Mouse (Mus musculus): ENCODE measurements around the gene Ddx5. TPM values are rescaled to one million over a fixed set of nuclear protein-coding genes. Genes with fewer than 3 reads are reported as not detected.
A peak's percentile ranks its signal among the peaks of the same experiment; 100 is the strongest.
"Not testable (repeated sequence)": the region's sequence is repeated elsewhere in the genome, so short reads cannot be mapped to it uniquely, and the experiment has no call there.

Ddx5 gene
- total and polyA plus RNA-seq, 3 experiments: 269 to 1,169 (median 505) TPM

GRCm38 (mm10) chr11:106785043-106785442 is 3.9 kb downstream of the Ddx5 start:
- no peak for DNase-seq (ENCODE audit: extremely low read depth)
- H3K36me3 ChIP-seq (replicated peaks in 1 of 2; ENCODE audit: control insufficient read depth in 1 of 2, insufficient read depth in 1 of 2, low read length in 1 of 2): peaks cover 53 to 66% of the 10 kb centered on the region in 2 experiments
- H3K27me3 ChIP-seq (replicated peaks): no peaks in the 10 kb centered on the region
- TF ChIP-seq ETS1 (conservative IDR thresholded peaks at IDR 0.05; ENCODE audit: low read depth, low read length): no peak
- TF ChIP-seq POLR2AphosphoS2 (IDR thresholded peaks at IDR 0.05; ENCODE audit: low read depth, low read length): peak; percentile 53; the same call in 1 of the 2 replicates
- TF ChIP-seq ZC3H11A (IDR thresholded peaks at IDR 0.05; ENCODE audit: low read depth, low read length): no peak
- H3K9me3 ChIP-seq (replicated peaks; ENCODE audit: low read length): no peaks in the 10 kb centered on the region
- peaks cover under 1 to 52% of the 10 kb centered on the region in 2 experiments; a peak in 2 of 4 replicates for H3K4me1 ChIP-seq (ENCODE audit: control insufficient read depth in 1 of 2, insufficient read depth in 2 of 2)
- 0 out of 2 replicates have a peak overlapping the region, but pooled peaks have one; percentile 100 for H3K9ac ChIP-seq (ENCODE audit: insufficient read depth, low read depth)
- in situ Hi-C loops (cut with MboI; ENCODE audit: low pct_ligation_motif_present, low pct_unique_long_range_greater_than_20kb, low sequenced_read_pairs): no loop called here
- H3K27ac ChIP-seq (ENCODE audit: insufficient read depth, low read depth): no peak overlapping the region
- dilution Hi-C loops (cut with MboI; ENCODE audit: extremely low pct_ligation_motif_present, extremely low pct_unique_long_range_greater_than_20kb, low sequenced_read_pairs): no loop called here
- H3K4me3 ChIP-seq (replicated peaks in 1 of 3; ENCODE audit: low read depth in 2 of 3, low read length in 2 of 3, poor library complexity in 1 of 3): no peak overlapping the region
- H3K4me2 ChIP-seq (ENCODE audit: insufficient read depth, low read depth, poor library complexity, severe bottlenecking): peak overlapping the region; percentile 31; the same call in 1 of the 2 replicates
- H3K79me2 ChIP-seq (replicated peaks; ENCODE audit: control insufficient read depth, extremely low read depth, insufficient read depth, poor library complexity, severe bottlenecking): peaks cover 70% of the 10 kb centered on the region

- peaks cover 55 to 69% of the 10 kb centered on the region in 2 experiments for H3K36me3 ChIP-seq (replicated peaks in 1 of 2; ENCODE audit: control insufficient read depth in 1 of 2, insufficient read depth in 1 of 2, low read length in 1 of 2)
- H3K27ac ChIP-seq (ENCODE audit: insufficient read depth, low read depth): no peak overlapping the region
- peaks cover 67% of the 10 kb centered on the region for H3K79me2 ChIP-seq (replicated peaks; ENCODE audit: control insufficient read depth, extremely low read depth, insufficient read depth, poor library complexity, severe bottlenecking)
- no peaks in the 10 kb centered on the region for H3K9me3 ChIP-seq (replicated peaks; ENCODE audit: low read length)
- H3K4me3 ChIP-seq (replicated peaks in 1 of 3; ENCODE audit: low read depth in 2 of 3, low read length in 2 of 3, poor library complexity in 1 of 3): no peak overlapping the region
- H3K4me2 ChIP-seq (ENCODE audit: insufficient read depth, low read depth, poor library complexity, severe bottlenecking): no peak overlapping the region
- DNase-seq (ENCODE audit: extremely low read depth): no peak
- H3K4me1 ChIP-seq (ENCODE audit: control insufficient read depth in 1 of 2, insufficient read depth in 2 of 2): peaks cover 2 to 55% of the 10 kb centered on the region in 2 experiments; a peak in 2 of 4 replicates
- TF ChIP-seq SIN3A (IDR thresholded peaks at IDR 0.05; ENCODE audit: low read length) (no peak), CHD1 (IDR thresholded peaks at IDR 0.05; ENCODE audit: low read depth, low read length) (peak; percentile 68; the same call in 1 of the 2 replicates)
- H3K9ac ChIP-seq (ENCODE audit: insufficient read depth, low read depth): no peak overlapping the region
- dilution Hi-C loops (cut with MboI; ENCODE audit: extremely low pct_ligation_motif_present, extremely low pct_unique_long_range_greater_than_20kb, low sequenced_read_pairs): no loop called here
- H3K27me3 ChIP-seq (replicated peaks): no peaks in the 10 kb centered on the region
- in situ Hi-C loops (cut with MboI; ENCODE audit: low pct_ligation_motif_present, low pct_unique_long_range_greater_than_20kb, low sequenced_read_pairs): no loop called here
Observed at GRCm38 (mm10) chr11:106784476-106784875, 4.5 kb downstream of the Ddx5 start.

GRCm38 (mm10) chr11:106782841-106783764 is 5.9 kb downstream of the Ddx5 start:
- H3K9ac ChIP-seq (ENCODE audit: insufficient read depth, low read depth): no peak overlapping the region
- no peak overlapping the region for H3K4me2 ChIP-seq (ENCODE audit: insufficient read depth, low read depth, poor library complexity, severe bottlenecking)
- peaks cover 2 to 55% of the 10 kb centered on the region in 2 experiments; a peak in 2 of 4 replicates for H3K4me1 ChIP-seq (ENCODE audit: control insufficient read depth in 1 of 2, insufficient read depth in 2 of 2)
- no peak overlapping the region for H3K4me3 ChIP-seq (replicated peaks in 1 of 3; ENCODE audit: low read depth in 2 of 3, low read length in 2 of 3, poor library complexity in 1 of 3)
- dilution Hi-C loops (cut with MboI; ENCODE audit: extremely low pct_ligation_motif_present, extremely low pct_unique_long_range_greater_than_20kb, low sequenced_read_pairs): no loop called here
- TF ChIP-seq POLR2AphosphoS2 (IDR thresholded peaks at IDR 0.05; ENCODE audit: low read depth, low read length) (peak; percentile 94), ZKSCAN1 (IDR thresholded peaks at IDR 0.05; ENCODE audit: borderline replicate concordance, low read depth, low read length) (no peak), POLR2A (IDR thresholded peaks at IDR 0.05; ENCODE audit: low read depth, low read length) (0 out of 2 replicates have a peak, but pooled peaks have one; percentile 6)
- peaks cover 71% of the 10 kb centered on the region for H3K79me2 ChIP-seq (replicated peaks; ENCODE audit: control insufficient read depth, extremely low read depth, insufficient read depth, poor library complexity, severe bottlenecking)
- no peak for DNase-seq (ENCODE audit: extremely low read depth)
- no peaks in the 10 kb centered on the region for H3K9me3 ChIP-seq (replicated peaks; ENCODE audit: low read length)
- H3K27me3 ChIP-seq (replicated peaks): no peaks in the 10 kb centered on the region
- in situ Hi-C loops (cut with MboI; ENCODE audit: low pct_ligation_motif_present, low pct_unique_long_range_greater_than_20kb, low sequenced_read_pairs): no loop called here
- H3K27ac ChIP-seq (ENCODE audit: insufficient read depth, low read depth): no peak overlapping the region
- H3K36me3 ChIP-seq (replicated peaks in 1 of 2; ENCODE audit: control insufficient read depth in 1 of 2, insufficient read depth in 1 of 2, low read length in 1 of 2): peaks cover 55 to 69% of the 10 kb centered on the region in 2 experiments

- dilution Hi-C loops (cut with MboI; ENCODE audit: extremely low pct_ligation_motif_present, extremely low pct_unique_long_range_greater_than_20kb, low sequenced_read_pairs); DNase-seq (ENCODE audit: extremely low read depth); H3K4me2 ChIP-seq (ENCODE audit: insufficient read depth, low read depth, poor library complexity, severe bottlenecking); H3K27ac ChIP-seq (ENCODE audit: insufficient read depth, low read depth); in situ Hi-C loops (cut with MboI; ENCODE audit: low pct_ligation_motif_present, low pct_unique_long_range_greater_than_20kb, low sequenced_read_pairs); H3K9me3 ChIP-seq (replicated peaks; ENCODE audit: low read length); H3K4me3 ChIP-seq (replicated peaks in 1 of 3; ENCODE audit: low read depth in 2 of 3, low read length in 2 of 3, poor library complexity in 1 of 3); H3K27me3 ChIP-seq (replicated peaks); H3K9ac ChIP-seq (ENCODE audit: insufficient read depth, low read depth): not testable (repeated sequence)
- Histone ChIP-seq H3K79me2 (replicated peaks; ENCODE audit: control insufficient read depth, extremely low read depth, insufficient read depth, poor library complexity, severe bottlenecking) (peaks cover 70% of the 10 kb centered on the region), H3K4me1 (ENCODE audit: control insufficient read depth in 1 of 2, insufficient read depth in 2 of 2) (peaks cover 4 to 61% of the 10 kb centered on the region in 2 experiments; a peak in 2 of 4 replicates), H3K36me3 (replicated peaks in 1 of 2; ENCODE audit: control insufficient read depth in 1 of 2, insufficient read depth in 1 of 2, low read length in 1 of 2) (peaks cover 54 to 69% of the 10 kb centered on the region in 2 experiments)
Observed at GRCm38 (mm10) chr11:106782271-106782670, 6.7 kb downstream of the Ddx5 start.
